Mouse (Mus musculus) thymus, postnatal 25 days (tissue): ENCODE data around the gene Gtf2h3.
"Not testable (repeated sequence)": the region's sequence is repeated elsewhere in the genome, so short reads cannot be mapped to it uniquely, and the experiment has no call there.

ENCODE experiments used
- DNase-seq: peaks from one replicate; pipeline ENCODE4 v3.0.0; 2022

Gene Gtf2h3

DNA sequence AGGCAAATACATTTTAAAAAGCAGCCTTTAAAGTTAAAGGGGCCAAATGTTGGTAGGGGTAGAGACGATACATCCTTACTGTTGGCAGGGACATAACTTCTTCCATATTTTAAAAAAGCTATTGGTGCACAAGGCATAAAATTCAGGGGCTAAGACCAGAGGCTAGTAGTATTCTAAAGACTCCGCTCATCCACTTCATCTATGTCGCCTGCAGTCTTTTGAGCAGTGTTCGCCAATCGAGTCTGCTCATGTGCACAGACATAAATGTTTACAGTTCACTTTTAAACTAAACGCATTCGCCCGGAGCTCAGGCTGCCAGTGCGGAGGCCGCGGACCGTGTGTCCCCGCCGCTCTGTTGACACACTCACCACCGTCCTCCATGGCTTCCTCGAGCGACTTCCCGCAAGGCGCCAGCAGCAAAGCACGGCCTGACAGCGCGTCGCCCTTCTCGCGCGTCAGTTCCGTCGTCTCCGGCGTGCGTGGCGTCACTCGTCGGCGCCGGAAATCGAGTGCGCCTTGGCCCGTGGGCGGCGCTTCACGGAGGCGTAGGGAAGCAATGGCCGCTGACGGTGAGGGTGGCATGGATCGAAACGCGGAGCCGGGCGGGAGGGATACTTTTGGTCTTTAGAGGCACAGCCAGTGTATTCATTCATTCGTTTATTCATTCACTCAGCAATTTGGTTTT is at the start of gene Gtf2h3, which contains the start of gene Eif2b1:
Gene Gtf2h3 (plus strand): TSS at position 508 of the 685 bp plus-strand sequence.
Gene Eif2b1 (minus strand): TSS at position 499 of the 685 bp plus-strand sequence.
- DNase-seq, result peak; percentile 92

DNA sequence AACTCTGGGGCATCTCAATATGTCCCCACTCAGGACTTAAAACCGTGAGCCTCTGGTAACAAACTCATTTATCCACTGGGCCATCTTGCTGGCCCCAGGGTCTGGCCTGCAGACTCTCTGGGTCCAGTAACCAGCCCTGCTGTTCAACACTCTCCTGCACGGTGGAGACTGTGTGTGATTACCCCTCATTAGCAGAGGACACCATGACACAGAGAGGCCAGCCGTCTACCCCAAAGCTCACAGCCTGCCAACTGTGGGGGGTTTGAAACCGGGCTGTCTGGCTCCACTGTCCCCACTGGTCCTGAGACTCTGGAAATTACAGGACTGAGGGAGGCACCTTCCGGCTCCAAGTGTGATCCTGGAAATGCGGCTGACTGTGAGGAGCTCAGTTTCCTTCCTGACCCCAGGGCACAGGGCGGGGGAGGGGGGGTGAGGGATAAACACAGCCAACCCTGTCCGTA is 49.7 kb upstream of the Gtf2h3 start:
- DNase-seq, result no peak

DNA sequence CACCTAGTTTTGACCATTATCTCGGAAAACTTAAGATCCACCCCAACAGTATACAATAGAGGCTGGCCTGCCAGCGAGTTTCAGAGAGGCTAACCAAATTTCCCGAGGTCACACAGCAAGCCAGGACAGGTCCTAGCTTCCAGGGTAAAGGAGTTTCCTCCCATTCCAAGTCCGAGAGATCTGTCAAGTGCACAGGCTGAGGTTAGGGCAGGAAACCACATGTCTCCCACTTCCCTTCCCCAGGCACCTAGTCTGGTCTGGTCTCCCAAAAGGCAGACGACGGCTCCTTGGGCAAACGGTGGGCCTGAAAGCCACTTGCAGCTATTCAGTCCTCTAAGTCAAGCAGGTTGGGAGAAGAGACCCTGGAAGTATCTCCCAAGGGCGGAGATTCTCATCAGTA is 49.2 kb upstream of the Gtf2h3 start:
- no peak for DNase-seq

DNA sequence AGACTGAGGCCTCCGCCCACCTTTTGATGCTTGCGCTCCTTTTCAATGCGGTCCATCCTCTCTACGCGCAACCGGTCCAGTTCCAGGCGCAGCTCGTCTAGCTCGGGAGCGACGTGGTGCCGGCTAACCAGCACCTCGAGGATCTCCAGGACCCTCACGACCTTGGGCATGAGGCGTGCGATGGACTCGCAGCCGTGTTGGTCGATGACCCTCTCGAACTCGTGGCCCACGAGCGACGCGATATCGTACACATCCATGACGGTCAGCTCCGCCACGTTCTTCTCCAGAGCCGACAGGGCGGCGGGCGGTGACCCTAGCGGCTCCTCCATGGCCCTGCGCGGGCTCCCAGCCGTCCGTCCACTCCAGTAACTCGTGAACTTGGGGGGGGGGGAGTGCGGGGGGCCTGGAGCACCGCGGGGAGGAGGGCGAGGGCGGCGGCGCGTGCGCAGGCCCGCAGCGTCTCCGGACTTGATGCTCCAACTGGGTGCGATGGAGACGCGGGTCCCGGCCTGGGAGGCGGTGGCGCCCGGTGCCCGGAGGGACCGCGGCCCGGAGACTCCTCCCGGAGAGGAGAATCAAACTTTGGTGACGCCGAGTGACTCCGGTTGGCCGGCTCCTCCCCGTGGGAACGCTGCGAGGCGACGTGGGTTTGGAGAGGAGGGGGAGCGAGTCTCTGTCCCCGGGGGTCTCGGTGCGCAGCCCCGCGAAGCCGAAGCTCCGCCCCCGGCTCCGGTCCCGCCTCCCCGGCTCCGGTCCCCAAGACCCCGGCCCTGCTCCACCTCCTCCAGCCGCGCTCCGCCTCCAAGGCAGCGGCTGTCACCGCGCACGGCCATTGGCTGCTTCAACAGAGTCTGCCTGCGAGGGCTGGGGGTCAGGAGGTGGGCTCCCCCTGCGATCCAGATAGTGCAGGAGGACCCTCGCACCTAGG is 48.0 kb upstream of the Gtf2h3 start, which contains the start of gene Rilpl1:
Gene Rilpl1 (minus strand): TSS at position 737 of the 928 bp plus-strand sequence.
- peak; percentile 84 for DNase-seq

DNA sequence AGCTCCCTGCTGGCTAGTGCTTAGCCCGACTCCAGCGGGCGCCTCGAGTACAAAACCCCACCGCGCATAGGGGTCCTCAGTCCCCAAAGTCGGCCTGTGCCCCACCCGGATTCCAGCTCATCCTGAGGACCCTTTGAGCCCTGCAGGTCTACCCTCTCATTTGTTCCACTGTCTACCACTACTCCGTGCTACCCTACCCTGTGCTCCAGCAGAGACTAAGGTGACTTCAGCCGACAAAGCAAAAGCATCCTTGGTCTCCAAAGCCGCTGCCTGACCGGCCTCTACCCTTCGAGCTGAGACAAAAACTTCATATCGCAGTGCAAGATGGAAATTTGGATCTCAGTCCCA is 47.4 kb upstream of the Gtf2h3 start:
- DNase-seq, result no peak

DNA sequence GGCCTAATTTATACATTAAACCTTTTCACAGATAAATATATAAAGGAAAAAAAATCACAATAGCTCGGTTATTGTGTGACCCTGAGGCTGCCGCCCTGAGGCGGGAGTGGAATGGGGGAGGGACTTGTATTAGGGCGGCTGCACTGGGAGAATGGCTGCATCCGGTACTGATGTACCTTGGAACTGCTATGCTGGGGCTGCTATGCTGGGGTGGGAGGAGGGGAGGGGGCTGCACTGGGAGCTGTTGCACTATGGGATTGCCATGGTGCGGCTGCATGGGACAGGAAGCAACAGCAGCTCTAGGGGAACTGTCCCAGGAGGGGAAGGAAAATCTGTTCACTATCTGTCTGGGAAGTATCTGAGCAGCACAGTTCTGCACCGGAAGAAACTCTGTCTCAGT is 46.5 kb upstream of the Gtf2h3 start:
- DNase-seq, result no peak

DNA sequence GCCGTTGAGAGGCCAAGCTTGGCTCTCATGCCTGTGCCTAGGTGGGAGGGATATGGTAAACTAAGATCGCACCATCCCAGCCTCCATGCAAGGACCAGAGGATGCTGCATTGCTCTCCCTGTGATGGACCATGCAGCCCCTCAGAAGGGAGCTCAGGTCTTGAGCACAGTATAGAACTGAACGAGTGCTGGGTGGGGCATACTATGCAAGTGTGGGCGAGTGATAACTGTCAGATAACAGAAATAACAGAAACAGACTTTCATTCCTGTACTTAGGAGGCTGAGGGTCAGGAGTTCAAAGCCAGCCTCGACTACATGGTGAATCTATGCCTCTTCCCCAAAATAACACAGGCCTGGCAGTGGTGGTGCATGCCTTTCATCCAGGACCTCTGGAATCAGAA is 43.9 kb upstream of the Gtf2h3 start:
- no peak for DNase-seq

DNA sequence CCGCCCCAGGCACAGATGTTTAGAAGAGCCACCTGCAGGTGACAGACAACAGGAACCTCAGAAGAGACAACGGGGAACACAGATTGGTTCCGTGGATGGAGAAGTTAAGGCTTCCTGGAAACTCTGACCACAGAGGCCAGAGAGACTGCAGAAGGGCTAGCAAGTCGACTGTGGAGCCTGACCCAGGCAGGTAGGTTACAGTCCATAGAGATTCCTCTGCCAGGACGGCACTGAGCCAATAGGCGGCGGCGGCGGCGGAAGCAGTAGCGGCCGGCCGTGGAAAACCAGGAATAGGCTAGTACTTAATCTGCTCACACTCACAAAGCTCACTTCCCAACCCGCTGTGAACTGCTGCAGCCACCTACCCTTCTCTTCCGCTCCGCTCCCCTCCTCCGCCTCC is 42.2 kb upstream of the Gtf2h3 start:
- DNase-seq, result peak; percentile 51

DNA sequence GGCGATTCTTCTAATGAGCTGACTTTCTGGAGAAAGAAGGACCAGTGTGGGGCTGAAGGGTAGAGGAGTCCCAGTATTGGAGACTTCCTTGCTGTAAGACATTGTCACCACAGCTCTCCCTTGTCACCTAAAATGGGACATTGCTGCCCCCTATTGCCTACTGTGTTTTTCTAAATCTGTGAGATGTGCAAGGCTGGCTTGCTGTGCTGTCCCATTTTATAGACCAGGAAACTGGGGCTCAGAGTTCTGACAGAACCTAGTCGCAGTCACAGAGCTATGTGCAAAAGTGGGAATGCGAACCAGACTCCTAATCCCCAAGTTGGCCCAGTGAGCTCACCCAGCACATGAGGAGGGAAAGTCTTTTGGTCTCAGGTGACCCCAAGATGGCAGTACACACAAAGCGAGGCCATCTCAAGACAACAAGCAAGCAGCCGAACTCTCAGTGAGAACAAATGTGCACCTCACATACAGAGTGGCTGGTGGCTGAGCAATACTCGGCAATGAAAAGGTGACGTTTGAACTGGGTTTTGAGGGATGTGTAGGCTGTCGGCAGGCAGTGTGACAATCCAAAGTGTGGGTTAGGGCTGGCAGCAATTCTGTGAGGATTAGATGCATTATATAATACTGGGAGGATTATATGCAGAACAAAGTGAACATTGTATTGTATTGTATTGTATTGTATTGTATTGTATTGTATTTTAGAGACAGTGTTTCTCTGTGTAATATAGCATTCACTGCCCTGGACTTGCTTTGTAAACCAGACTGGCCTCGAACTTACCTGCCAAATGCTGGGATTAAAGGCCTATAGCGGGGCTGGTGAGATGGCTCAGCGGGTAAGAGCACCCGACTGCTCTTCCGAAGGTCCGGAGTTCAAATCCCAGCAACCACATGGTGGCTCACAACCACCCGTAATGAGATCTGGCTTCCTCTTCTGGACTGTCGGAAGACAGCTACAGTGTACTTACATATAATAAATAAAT is 39.8 kb upstream of the Gtf2h3 start:
- peak; percentile 76 for DNase-seq

DNA sequence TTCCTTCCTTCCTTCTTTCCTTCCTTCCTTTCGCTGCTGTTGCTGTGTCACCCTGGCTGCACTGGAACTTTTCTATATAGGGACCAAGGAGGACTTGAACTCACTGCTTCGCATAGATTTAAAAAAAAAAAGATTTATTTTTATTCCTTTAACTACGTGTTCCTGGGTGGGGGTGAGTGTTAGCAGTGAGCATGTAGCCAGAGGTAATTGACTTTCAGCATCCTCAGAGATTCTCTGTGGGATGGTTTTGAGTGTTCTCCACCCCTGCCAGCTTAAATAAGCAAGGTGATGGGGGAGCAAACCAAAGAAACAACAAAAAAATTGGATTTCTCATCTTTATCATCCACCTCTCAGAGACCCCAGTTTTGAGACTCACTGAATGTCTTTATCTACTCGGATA is 39.0 kb upstream of the Gtf2h3 start:
- DNase-seq, result no peak

DNA sequence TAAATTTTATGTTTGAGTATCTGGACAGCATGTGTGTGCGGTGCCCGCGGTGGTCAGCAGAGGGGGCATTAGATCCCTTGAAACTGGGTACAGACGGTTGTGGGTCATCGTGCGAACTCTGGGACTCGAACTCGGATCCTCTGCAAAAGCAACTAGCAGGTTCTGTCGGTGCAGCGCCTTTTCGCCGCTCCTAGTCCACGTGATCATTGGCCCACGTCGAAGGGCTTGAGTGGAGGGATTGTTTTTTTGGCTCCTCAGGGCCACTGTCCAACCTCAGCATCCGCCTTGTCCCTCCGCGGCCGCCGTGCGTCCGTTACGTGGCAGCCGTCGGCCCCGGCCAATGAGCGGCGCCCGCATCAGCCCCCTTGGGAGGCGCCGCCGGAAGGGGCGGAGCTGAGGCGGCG is 38.6 kb upstream of the Gtf2h3 start, which contains the start of gene Tmed2:
Gene Tmed2 (plus strand): TSS at position 313 of the 404 bp plus-strand sequence.
- peak; percentile 92 for DNase-seq

DNA sequence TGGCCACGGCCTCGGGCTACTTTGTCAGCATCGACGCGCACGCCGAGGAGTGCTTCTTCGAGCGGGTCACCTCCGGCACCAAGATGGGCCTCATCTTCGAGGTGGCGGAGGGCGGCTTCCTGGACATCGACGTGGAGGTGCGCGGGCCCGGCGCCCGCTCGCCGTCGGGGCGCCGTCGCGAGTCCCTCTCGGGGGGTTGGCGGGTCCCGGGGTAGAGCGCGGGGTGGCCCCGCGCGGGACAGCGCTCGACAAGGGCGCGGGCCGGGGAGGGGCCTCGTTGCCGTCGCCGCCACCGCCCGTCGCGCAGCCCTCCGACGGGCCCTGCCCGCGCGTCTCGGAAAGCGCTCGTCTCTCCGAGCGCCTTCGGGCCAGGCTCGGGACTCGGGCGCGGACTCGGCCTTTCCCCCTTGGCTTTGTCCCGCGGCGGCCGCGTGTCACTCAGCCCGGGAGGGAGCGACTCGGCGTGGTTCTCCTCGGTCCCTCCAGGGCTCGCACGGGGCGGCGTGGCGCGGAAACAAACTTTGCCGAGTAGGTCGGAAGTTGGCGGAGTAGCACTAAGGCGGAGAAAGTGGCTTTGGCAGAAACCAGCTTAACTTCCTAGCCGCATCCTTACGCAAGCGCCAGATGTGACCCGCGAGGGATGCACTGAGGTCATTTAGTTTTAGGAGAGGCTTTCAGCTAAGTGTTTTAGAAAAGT is 37.9 kb upstream of the Gtf2h3 start:
- peak; percentile 70 for DNase-seq

DNA sequence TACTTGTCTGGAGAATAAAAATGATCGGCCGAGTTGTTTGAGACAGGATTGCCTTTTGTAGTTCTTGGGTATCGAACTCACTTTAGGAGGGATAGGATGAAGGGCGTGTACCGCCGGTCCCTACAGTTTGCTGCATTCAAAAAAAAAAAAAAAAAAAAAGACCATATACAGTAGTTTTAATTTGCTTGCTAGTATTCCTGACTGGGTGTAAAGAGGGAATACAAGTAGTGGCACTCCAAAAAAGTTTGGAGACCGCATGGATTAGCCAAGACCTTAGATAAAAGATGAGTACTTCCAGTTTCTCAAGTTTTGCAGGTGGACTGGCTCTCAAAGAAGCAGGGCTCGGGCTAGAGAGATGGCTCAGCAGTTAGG is 37.4 kb upstream of the Gtf2h3 start:
- DNase-seq, result no peak

DNA sequence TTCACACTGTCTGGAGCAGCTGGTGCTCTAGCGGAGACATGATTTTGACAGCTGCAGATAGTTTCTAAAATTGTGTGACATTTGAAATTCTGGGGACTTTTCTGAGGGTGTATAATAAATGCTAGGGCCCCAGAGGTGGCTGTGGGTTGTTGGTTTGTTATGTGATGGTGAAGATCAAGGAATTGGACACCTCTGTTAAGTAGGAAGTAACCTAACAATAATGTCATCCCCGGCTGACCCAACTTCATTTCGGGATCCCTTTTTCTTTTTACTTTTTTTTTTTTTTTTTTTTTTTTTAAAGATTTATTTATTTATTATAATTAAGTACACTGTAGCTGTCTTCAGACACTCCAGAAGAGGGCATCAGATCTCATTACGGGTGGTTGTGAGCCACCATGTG is 28.2 kb upstream of the Gtf2h3 start:
- DNase-seq, result not testable (repeated sequence)

DNA sequence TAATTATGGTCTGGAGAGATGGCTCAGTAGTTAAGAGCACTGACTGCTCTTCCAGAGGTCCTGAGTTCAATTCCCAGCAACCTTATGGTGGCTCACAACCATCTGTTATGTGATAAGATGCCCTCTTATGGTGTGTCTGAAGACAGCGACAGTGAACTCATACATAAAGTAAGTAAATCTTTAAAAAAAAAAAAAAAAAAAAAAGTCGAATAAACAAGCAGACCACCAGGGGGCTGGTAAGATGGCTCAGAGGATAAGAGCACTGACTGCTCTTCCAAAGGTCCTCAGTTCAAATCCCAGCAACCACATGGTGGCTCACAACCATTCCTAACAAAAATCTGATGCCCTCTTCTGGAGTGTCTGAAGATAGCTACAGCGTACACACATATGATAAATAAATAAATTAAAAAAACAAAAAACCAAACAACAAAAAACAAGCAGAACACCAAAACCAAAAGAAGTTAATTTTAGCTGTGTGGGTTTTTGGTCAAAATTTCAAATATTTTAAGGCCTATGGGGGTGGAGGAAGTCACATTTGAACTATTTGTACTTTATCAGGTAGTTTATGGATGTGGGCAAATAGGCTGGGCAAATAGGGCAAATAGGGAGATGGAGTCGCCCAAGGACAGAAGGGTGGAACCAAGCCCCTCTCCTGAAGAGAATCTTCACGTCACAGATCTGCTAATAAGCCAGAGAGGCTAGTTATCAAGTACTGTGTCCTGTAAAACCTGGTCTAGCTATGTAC is 27.4 kb upstream of the Gtf2h3 start:
- not testable (repeated sequence) for DNase-seq

DNA sequence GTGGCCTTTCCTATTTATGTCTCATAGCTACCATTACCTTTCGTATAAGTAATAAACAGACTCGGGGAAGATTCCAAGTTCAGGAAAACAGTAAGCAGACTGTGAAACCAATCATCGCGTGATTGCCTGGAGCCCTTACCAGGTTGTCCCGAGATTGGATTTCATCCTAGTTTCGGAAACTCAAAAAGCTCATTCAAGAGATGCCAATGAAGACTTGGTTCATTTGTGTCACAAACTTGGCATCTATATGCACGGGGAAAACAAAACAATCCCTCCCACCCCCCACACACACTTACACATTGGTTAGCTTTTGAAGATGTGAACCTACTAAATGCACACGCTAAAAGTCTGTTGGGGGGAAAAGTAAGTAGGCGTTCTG is 26.9 kb upstream of the Gtf2h3 start:
- no peak for DNase-seq

DNA sequence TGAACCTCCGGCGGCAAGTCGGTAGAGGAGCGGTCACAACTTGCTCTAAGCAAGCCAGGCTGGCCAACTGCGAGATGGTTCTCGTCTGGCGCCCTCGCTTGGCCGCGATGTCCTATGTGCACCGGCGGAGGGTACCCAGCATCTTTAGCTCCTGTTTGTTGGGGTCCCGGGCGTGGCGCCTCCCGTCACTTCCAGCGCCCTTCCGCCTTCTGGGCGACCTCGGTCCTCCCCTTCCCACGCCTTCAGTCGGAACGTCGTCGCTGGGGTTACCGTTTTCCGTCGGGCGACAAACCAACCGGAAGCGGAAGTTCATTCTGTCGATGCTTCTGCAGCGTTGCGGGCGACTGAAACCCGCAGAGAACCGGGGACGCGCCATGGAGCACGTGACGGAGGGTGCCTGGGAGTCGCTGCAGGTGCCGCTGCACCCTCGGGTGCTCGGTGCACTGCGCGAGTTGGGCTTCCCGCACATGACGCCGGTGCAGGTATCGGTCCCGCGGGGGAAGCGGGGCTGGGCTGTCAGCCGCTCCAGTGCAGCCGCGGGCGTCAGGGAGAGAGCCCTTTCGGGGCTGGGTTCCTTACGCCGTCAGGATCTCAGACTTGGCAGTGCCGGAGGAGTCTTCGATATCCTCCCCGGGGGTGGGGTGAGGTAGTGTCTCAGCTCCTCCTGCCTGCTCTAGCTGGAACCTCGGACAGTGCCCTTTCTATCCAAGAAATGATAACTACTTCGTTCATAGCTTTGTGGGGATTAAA is 26.2 kb upstream of the Gtf2h3 start, which contains the start of gene Ddx55:
Gene Ddx55 (plus strand): TSS at position 307 of the 750 bp plus-strand sequence.
- DNase-seq, result peak; percentile 93

DNA sequence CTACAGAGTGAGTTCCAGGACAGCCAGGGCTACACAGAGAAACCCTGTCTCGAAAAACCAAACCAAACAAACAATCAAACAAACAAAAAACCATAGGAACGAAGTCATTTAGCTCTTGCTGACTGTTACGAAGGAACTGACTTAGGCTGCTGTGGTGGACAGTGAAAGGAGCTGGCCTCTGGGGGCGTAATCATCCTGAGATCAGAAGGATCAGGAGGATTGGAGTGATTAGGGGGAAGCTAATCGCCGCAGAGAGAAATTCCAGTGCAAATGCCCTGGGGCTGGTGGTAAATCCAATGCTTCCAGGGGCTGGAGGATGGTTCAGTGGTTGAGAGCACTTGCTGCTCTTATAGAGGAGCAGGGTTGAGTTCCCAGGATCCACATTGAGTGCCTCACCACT is 25.3 kb upstream of the Gtf2h3 start:
- no peak for DNase-seq

DNA sequence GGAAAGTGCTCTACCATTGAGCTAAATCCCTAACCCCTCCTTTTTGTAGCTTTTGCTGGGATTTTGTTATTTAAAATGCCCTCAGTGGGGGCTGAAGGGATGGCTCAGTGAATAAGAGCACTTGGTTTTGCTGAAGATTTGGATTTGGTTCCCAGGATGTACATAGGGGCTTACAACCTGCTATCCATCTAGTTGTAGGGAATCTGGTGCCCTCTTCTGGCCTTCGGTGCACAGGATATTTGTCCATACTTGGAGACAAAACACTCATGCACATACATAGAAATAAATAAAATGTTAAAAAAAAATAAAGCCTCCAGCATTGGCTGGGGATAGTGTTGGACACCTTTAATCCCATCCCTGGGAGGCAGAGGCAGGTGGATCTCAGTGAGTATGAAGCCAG is 23.8 kb upstream of the Gtf2h3 start:
- peak; percentile 22 for DNase-seq

DNA sequence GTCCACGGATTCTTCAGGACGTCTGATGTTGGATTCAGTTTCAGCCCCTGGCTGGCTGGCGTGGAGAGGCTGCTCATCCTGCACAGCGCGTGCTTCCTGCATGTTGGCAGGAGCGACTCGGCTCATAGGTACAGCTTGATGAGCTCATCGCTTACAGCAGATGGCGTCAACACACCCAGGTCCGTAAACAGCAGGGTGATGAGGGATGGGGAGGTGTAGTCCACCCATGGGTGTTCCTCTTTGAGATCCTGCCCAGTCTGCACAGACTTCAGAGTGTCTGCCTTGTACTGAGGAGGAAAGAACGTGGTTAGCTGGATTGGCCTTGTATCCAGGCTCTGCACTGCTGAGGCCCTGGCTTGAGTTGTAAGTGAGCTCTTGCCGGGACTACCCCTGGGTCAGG is 7.9 kb upstream of the Gtf2h3 start:
- DNase-seq, result no peak
